Mouse (Mus musculus): ENCODE data around the gene Map7d2. TPM values are rescaled to one million over a fixed set of nuclear protein-coding genes. Genes with fewer than 3 reads are reported as not detected.

Gene Map7d2
- total and polyA plus RNA-seq, 3 experiments: 0.10 TPM; not detected in 2

GRCm38 (mm10) chrX:159532811-159533462 is 118.6 kb downstream of the Map7d2 start:
- peak overlapping the region; percentile 81 for H3K9ac ChIP-seq (ENCODE audit: control insufficient read depth, low read depth, low read length, poor library complexity, severe bottlenecking)
- H3K27ac ChIP-seq (ENCODE audit: control insufficient read depth, low read depth, low read length): peak overlapping the region; percentile 65
- no peak for DNase-seq (ENCODE audit: low read depth, low spot score)

GRCm38 (mm10) chrX:159541936-159542335 is 127.6 kb downstream of the Map7d2 start:
- H3K9me3 ChIP-seq (replicated peaks; ENCODE audit: insufficient read depth, low read length): no peaks in the 10 kb centered on the region
- no peak overlapping the region for H3K4me3 ChIP-seq (ENCODE audit: control insufficient read depth in 1 of 2, insufficient read depth in 1 of 2, low read depth in 2 of 2, low read length in 2 of 2)
- H3K9ac ChIP-seq (ENCODE audit: control insufficient read depth, low read depth, low read length, poor library complexity, severe bottlenecking): no peak overlapping the region
- TF ChIP-seq ZMIZ1 (IDR thresholded peaks at IDR 0.05; ENCODE audit: low read depth, low read length) (no peak), MEF2A (IDR thresholded peaks at IDR 0.05; ENCODE audit: extremely low read depth, insufficient replicate concordance, low read depth, low read length, poor library complexity, severe bottlenecking) (no peak), EP300 (IDR thresholded peaks at IDR 0.05; ENCODE audit: low read depth in 1 of 2, low read length in 2 of 2) (no peak), ZNF384 (IDR thresholded peaks at IDR 0.05; ENCODE audit: low read depth, low read length) (no peak), CHD2 (IDR thresholded peaks at IDR 0.05; ENCODE audit: low read length) (no peak), E2F4 (IDR thresholded peaks at IDR 0.05; ENCODE audit: borderline replicate concordance, low read depth, low read length) (no peak), GABPA (IDR thresholded peaks at IDR 0.05; ENCODE audit: low read depth, low read length) (no peak), NELFE (IDR thresholded peaks at IDR 0.05; ENCODE audit: low read depth, low read length) (no peak), RAD21 (IDR thresholded peaks at IDR 0.05; ENCODE audit: low read depth, low read length) (no peak), BHLHE40 (IDR thresholded peaks at IDR 0.05; ENCODE audit: borderline replicate concordance, low read depth, low read length) (no peak), SIN3A (IDR thresholded peaks at IDR 0.05; ENCODE audit: low read length) (no peak), ZC3H11A (IDR thresholded peaks at IDR 0.05; ENCODE audit: low read depth, low read length) (no peak), SMC3 (IDR thresholded peaks at IDR 0.05; ENCODE audit: low read depth, low read length) (no peak), RCOR1 (IDR thresholded peaks at IDR 0.05; ENCODE audit: low read depth, low read length) (no peak), POLR2A (IDR thresholded peaks at IDR 0.05; ENCODE audit: control insufficient read depth in 1 of 2, insufficient read depth in 1 of 2, low read depth in 1 of 2, low read length in 2 of 2, poor library complexity in 1 of 2) (no peak), HCFC1 (IDR thresholded peaks at IDR 0.05; ENCODE audit: low read depth, low read length) (no peak), TBP (IDR thresholded peaks at IDR 0.05; ENCODE audit: low read depth, low read length) (no peak)
- H3K79me2 ChIP-seq (ENCODE audit: control insufficient read depth, insufficient read depth, low read length, poor library complexity): peaks cover 19% of the 10 kb centered on the region
- DNase-seq (ENCODE audit: low read depth, low spot score): no peak
- H3K36me3 ChIP-seq (ENCODE audit: control insufficient read depth in 1 of 2, insufficient read depth in 2 of 2, low read length in 2 of 2): peaks cover 2 to 21% of the 10 kb centered on the region in 2 experiments
- H3K27me3 ChIP-seq (ENCODE audit: control insufficient read depth in 1 of 2, insufficient read depth in 2 of 2, low read length in 2 of 2): no peaks in the 10 kb centered on the region
- peaks cover 7 to 13% of the 10 kb centered on the region in 2 experiments for H3K4me1 ChIP-seq (ENCODE audit: control insufficient read depth in 1 of 2, insufficient read depth in 2 of 2, low read length in 2 of 2)
- no peak overlapping the region for H3K27ac ChIP-seq (ENCODE audit: control insufficient read depth, low read depth, low read length)

More at GRCm38 (mm10) chrX:159532811-159533462, 118.6 kb downstream of the Map7d2 start:
- peaks cover 8 to 13% of the 10 kb centered on the region in 2 experiments for H3K4me1 ChIP-seq (ENCODE audit: control insufficient read depth in 1 of 2, insufficient read depth in 2 of 2, low read length in 2 of 2)
- TF ChIP-seq E2F4 (IDR thresholded peaks at IDR 0.05; ENCODE audit: borderline replicate concordance, low read depth, low read length): peak; percentile 2; the same call in 1 of the 2 replicates
- peak; percentile 66; the same call in 1 of the 2 replicates for TF ChIP-seq ZNF384 (IDR thresholded peaks at IDR 0.05; ENCODE audit: low read depth, low read length)
- peak; percentile 59; the same call in 1 of the 2 replicates for TF ChIP-seq UBTF (IDR thresholded peaks at IDR 0.05; ENCODE audit: borderline replicate concordance, insufficient read depth, low read depth, low read length)
- TF ChIP-seq ZMIZ1 (IDR thresholded peaks at IDR 0.05; ENCODE audit: low read depth, low read length): no peak
- peak in 1 of 2 experiments; percentile 16; a peak in 1 of 4 replicates for TF ChIP-seq POLR2A (IDR thresholded peaks at IDR 0.05; ENCODE audit: control insufficient read depth in 1 of 2, insufficient read depth in 1 of 2, low read depth in 1 of 2, low read length in 2 of 2, poor library complexity in 1 of 2)
- peaks cover 29% of the 10 kb centered on the region for H3K79me2 ChIP-seq (ENCODE audit: control insufficient read depth, insufficient read depth, low read length, poor library complexity)
- H3K27me3 ChIP-seq (ENCODE audit: control insufficient read depth in 1 of 2, insufficient read depth in 2 of 2, low read length in 2 of 2): no peaks in the 10 kb centered on the region
- no peaks in the 10 kb centered on the region for H3K9me3 ChIP-seq (replicated peaks; ENCODE audit: insufficient read depth, low read length)
- peaks cover 3 to 21% of the 10 kb centered on the region in 2 experiments; a peak in 3 of 4 replicates for H3K36me3 ChIP-seq (ENCODE audit: control insufficient read depth in 1 of 2, insufficient read depth in 2 of 2, low read length in 2 of 2)
- H3K4me3 ChIP-seq (ENCODE audit: control insufficient read depth in 1 of 2, insufficient read depth in 1 of 2, low read depth in 2 of 2, low read length in 2 of 2): peak overlapping the region; percentile 61 to 69

Measured in MEL (cell line).